Mouse (Mus musculus): ENCODE results near the gene Ahdc1.

Ahdc1 gene

GRCm38 (mm10) chr4:133049071-133049920 is 38.2 kb downstream of the Ahdc1 start:
- TF ChIP-seq CTCF (conservative IDR thresholded peaks at IDR 0.05; ENCODE audit: low read length) (no peak), POU5F1 (IDR thresholded peaks at IDR 0.05; ENCODE audit: borderline replicate concordance, low read length) (no peak), NANOG (IDR thresholded peaks at IDR 0.05; ENCODE audit: borderline replicate concordance, low read length) (no peak)

GRCm38 (mm10) chr4:133050196-133050836 is 39.3 kb downstream of the Ahdc1 start:
- Histone ChIP-seq H3K36me3 (ENCODE audit: insufficient read depth, low read length) (peaks cover 96% of the 10 kb centered on the region), H3K9me3 (ENCODE audit: low read length) (no peaks in the 10 kb centered on the region), H3K27me3 (ENCODE audit: insufficient read depth, low read length) (no peaks in the 10 kb centered on the region), H3K4me3 (replicated peaks; ENCODE audit: low read length) (peak overlapping the region; percentile 49), H3K4me1 (replicated peaks; ENCODE audit: low read depth, low read length) (peaks cover 100% of the 10 kb centered on the region)
- no peak for TF ChIP-seq POU5F1 (IDR thresholded peaks at IDR 0.05; ENCODE audit: borderline replicate concordance, low read length)

More at GRCm38 (mm10) chr4:133049071-133049920, 38.2 kb downstream of the Ahdc1 start:
- Histone ChIP-seq H3K4me3 (replicated peaks; ENCODE audit: low read length) (peak overlapping the region; percentile 49), H3K27me3 (ENCODE audit: insufficient read depth, low read length) (no peaks in the 10 kb centered on the region), H3K36me3 (ENCODE audit: insufficient read depth, low read length) (peaks cover 95% of the 10 kb centered on the region), H3K4me1 (replicated peaks; ENCODE audit: low read depth, low read length) (peaks cover 100% of the 10 kb centered on the region), H3K9me3 (ENCODE audit: low read length) (no peaks in the 10 kb centered on the region)

GRCm38 (mm10) chr4:133050837-133051549 is 39.9 kb downstream of the Ahdc1 start:
- Histone ChIP-seq H3K4me3 (replicated peaks; ENCODE audit: low read length) (peak overlapping the region; percentile 49), H3K4me1 (replicated peaks; ENCODE audit: low read depth, low read length) (peaks cover 100% of the 10 kb centered on the region), H3K36me3 (ENCODE audit: insufficient read depth, low read length) (peaks cover 90% of the 10 kb centered on the region), H3K27me3 (ENCODE audit: insufficient read depth, low read length) (no peaks in the 10 kb centered on the region), H3K9me3 (ENCODE audit: low read length) (no peaks in the 10 kb centered on the region)
- no peak for TF ChIP-seq CTCF (conservative IDR thresholded peaks at IDR 0.05; ENCODE audit: low read length)
- no peak for TF ChIP-seq NANOG (IDR thresholded peaks at IDR 0.05; ENCODE audit: borderline replicate concordance, low read length)
- TF ChIP-seq POU5F1 (IDR thresholded peaks at IDR 0.05; ENCODE audit: borderline replicate concordance, low read length): no peak

GRCm38 (mm10) chr4:133051550-133051865 is 40.4 kb downstream of the Ahdc1 start:
- Histone ChIP-seq H3K4me3 (replicated peaks; ENCODE audit: low read length) (peak overlapping the region; percentile 49), H3K9me3 (ENCODE audit: low read length) (no peaks in the 10 kb centered on the region), H3K36me3 (ENCODE audit: insufficient read depth, low read length) (peaks cover 88% of the 10 kb centered on the region), H3K27me3 (ENCODE audit: insufficient read depth, low read length) (no peaks in the 10 kb centered on the region), H3K4me1 (replicated peaks; ENCODE audit: low read depth, low read length) (peaks cover 95% of the 10 kb centered on the region)
- no peak for TF ChIP-seq CTCF (conservative IDR thresholded peaks at IDR 0.05; ENCODE audit: low read length)
- TF ChIP-seq NANOG (IDR thresholded peaks at IDR 0.05; ENCODE audit: borderline replicate concordance, low read length): no peak
- no peak for TF ChIP-seq POU5F1 (IDR thresholded peaks at IDR 0.05; ENCODE audit: borderline replicate concordance, low read length)

- no peak for TF ChIP-seq POU5F1 (IDR thresholded peaks at IDR 0.05; ENCODE audit: borderline replicate concordance, low read length)
- TF ChIP-seq CTCF (conservative IDR thresholded peaks at IDR 0.05; ENCODE audit: low read length): no peak
- TF ChIP-seq NANOG (IDR thresholded peaks at IDR 0.05; ENCODE audit: borderline replicate concordance, low read length): no peak
- H3K27me3 ChIP-seq (ENCODE audit: insufficient read depth, low read length): no peaks in the 10 kb centered on the region
These were observed 41.1 kb downstream of the Ahdc1 start for GRCm38 (mm10) chr4:133052029-133052745.

GRCm38 (mm10) chr4:133052995-133053572 is 42.0 kb downstream of the Ahdc1 start:
- TF ChIP-seq NANOG (IDR thresholded peaks at IDR 0.05; ENCODE audit: borderline replicate concordance, low read length): no peak
- TF ChIP-seq POU5F1 (IDR thresholded peaks at IDR 0.05; ENCODE audit: borderline replicate concordance, low read length): no peak
- TF ChIP-seq CTCF (conservative IDR thresholded peaks at IDR 0.05; ENCODE audit: low read length): no peak
- H3K36me3 ChIP-seq (ENCODE audit: insufficient read depth, low read length): peaks cover 83% of the 10 kb centered on the region
- peak overlapping the region; percentile 49 for H3K4me3 ChIP-seq (replicated peaks; ENCODE audit: low read length)
- no peaks in the 10 kb centered on the region for H3K27me3 ChIP-seq (ENCODE audit: insufficient read depth, low read length)
- H3K9me3 ChIP-seq (ENCODE audit: low read length): no peaks in the 10 kb centered on the region
- H3K4me1 ChIP-seq (replicated peaks; ENCODE audit: low read depth, low read length): peaks cover 93% of the 10 kb centered on the region

More at GRCm38 (mm10) chr4:133052029-133052745, 41.1 kb downstream of the Ahdc1 start:
- H3K4me1 ChIP-seq (replicated peaks; ENCODE audit: low read depth, low read length): peaks cover 93% of the 10 kb centered on the region
- H3K36me3 ChIP-seq (ENCODE audit: insufficient read depth, low read length): peaks cover 83% of the 10 kb centered on the region
- no peaks in the 10 kb centered on the region for H3K9me3 ChIP-seq (ENCODE audit: low read length)
- H3K4me3 ChIP-seq (replicated peaks; ENCODE audit: low read length): peak overlapping the region; percentile 49

GRCm38 (mm10) chr4:133054530-133054929 is 43.5 kb downstream of the Ahdc1 start:
- Histone ChIP-seq H3K9me3 (ENCODE audit: low read length) (no peaks in the 10 kb centered on the region), H3K4me1 (replicated peaks; ENCODE audit: low read depth, low read length) (peaks cover 93% of the 10 kb centered on the region), H3K4me3 (replicated peaks; ENCODE audit: low read length) (peak overlapping the region; percentile 74), H3K27me3 (ENCODE audit: insufficient read depth, low read length) (no peaks in the 10 kb centered on the region), H3K36me3 (ENCODE audit: insufficient read depth, low read length) (peaks cover 83% of the 10 kb centered on the region)
- TF ChIP-seq POU5F1 (IDR thresholded peaks at IDR 0.05; ENCODE audit: borderline replicate concordance, low read length) (no peak), NANOG (IDR thresholded peaks at IDR 0.05; ENCODE audit: borderline replicate concordance, low read length) (no peak), CTCF (conservative IDR thresholded peaks at IDR 0.05; ENCODE audit: low read length) (no peak)

All from E14TG2a.4 (cell line).